Mouse (Mus musculus) R1 (cell line): Measurements from ENCODE around the gene Herc1.

ENCODE experiments used
- DNase-seq: peaks from one replicate; pipeline ENCODE4 v3.0.0-alpha.2; 2018; ENCODE audit warnings: low read depth, low spot score

The Herc1 gene

DNA sequence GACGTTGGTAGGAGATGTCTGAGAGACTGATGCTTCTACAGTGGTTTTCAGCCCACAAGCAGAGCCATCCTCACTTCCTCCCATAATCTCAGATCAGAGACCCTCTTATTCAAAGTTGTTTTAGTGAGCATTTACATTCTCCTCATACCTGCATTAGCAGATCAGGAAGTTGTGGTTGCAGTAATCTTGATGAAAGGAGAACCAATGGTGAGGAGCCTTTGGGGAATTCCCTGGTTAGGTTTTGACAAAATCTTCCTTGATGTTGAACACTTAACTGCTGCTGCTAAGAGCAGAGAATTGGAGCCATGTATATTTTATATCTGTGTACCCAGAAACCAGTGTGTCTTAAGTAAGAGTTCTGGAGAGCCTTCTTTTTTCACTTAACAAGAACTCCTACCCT is 142.1 kb downstream of the Herc1 start:
- no peak for DNase-seq

DNA sequence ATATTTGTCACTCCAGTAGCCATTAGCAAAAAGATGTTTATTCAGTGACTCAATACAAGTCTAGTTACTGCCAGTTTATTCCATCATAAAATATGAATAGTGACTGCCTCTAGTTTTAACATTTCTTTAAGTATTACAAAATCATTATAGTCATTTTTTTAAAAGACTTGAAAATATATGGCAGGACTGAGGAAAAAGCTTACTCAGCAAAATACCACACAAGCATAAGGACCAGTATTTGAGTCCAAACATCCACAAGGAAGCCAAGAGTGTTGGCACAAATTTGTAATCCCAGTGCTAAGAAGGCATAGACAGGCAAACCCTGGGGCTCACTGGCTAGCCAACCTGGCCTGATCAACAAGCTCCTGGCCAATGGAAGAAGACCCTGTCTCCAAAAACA is 143.7 kb downstream of the Herc1 start:
- DNase-seq = no peak

DNA sequence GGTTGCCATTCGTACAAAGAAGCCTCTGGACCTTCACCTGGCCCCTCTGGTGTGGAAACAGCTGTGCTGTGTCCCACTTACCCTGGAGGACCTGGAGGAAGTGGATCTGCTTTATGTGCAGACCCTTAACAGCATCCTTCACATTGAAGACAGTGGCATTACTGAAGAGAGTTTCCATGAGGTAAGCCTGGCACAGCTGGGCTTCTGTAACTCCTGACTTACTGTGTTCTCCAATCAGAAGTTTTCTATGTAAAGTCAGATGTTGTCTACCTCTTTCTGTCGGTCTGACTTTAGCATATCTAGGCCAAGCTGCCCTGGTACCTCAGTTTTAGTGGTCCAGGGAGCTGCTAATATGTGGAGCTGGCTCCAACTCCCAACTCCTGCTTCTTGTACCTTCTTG is 151.0 kb downstream of the Herc1 start:
- DNase-seq = no peak

DNA sequence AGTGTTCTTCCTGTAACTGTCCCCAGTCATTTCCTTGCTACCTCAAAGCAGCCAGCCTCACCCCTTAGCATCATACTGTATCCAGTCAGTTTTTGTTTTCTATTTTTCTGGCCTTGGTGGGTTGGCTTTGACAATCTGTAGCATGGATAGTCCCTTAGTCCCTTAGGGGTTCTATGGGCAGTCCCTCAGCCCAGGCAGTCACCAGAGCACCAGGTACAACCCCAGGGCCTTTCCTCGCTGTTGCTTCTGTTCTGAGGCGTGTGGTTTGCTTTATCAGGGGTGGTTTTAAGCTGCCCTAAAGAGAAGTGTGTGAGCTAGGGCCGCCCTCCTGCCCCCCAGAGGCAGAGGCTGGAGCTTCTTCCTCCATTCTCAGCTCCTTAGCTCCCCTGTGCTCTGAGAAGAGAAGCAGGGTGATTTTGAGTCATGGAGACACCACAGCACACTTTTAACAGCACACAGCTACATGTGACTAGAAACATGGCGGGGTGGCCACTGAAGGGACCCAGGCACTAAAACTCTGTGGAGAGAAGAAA is 153.7 kb downstream of the Herc1 start:
- DNase-seq = peak; percentile 23

DNA sequence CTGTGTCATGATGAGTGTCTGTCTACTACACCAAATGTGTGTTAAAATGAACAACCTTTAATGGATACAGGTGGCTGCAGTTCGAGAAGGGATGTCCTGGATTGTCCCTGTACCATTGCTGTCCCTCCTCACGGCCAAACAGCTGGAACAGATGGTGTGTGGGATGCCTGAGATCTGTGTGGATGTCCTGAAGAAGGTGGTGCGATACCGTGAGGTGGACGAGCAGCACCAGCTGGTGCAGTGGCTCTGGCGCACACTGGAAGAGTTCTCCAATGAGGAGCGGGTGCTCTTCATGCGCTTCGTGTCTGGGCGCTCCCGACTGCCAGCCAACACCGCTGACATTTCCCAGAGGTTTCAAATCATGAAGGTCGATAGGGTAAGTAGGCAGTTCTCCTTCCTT is 154.3 kb downstream of the Herc1 start:
- DNase-seq = no peak

GRCm38 (mm10) chr9:66505141-66505917 is 155.1 kb downstream of the Herc1 start:
- no peak for DNase-seq

GRCm38 (mm10) chr9:66506011-66506410 is 155.8 kb downstream of the Herc1 start:
- no peak for DNase-seq

DNA sequence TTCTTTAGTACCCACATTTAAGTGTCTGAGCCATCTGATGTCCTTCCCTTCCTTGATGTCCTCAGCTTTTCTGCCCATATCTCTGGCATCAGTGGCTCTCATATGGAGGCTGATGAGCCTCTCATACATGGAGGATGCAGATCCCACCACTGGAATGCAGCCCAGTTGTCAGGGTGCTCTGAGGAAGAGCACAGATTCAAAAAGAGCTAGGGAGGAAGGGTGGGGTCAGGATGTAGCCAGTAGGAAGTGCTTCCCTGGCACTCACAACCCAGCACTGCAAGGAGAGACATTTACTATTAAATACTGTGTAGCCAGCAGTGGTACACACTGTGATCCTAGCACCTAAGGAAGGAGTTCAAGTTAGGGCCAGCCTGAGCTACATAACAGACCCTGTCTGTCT is 156.2 kb downstream of the Herc1 start:
- no peak for DNase-seq

DNA sequence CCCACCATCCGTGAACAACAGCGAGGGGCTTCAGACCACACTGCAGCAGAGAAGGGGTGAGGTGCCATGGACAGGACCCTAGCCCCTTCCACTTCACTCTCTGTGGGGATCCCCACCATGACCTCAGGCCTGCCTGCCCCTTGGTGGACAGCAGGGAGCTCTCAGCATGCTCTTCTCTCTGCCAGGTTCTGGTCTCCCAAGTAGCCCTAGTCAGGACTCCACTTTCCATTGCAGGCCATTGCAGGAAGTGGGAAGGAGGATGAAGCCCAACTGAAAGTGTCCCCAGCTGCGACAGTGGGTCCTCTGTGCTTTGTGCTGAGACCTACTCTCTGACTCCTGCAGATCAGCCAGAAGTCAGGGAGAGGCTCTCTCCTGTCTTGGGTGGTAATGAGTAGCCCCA is 157.4 kb downstream of the Herc1 start:
- DNase-seq = no peak

DNA sequence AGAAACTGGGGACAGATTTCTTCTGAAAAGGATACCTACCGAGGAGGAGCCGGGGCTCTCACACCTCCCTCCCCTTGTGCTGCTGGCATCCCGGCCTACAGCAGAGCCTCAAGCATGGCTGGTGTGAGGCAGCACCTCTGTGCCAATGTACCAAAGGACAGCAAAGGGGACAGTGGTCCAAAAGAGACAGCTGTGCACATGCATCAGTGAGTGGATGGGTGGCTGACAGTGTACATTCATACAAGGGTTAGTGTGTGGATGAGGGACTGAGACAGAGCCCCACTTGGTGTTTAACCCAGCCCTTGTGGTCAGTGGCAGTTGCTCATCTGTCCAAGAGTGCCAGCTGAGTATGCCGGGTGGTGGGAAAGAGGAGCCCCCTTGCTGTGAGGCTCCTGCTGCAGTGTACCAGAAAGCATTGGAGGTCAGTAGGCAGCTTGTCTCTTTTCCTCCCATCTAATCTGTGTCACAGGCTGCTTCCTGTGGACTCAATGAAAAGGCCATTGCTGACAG is 158.7 kb downstream of the Herc1 start:
- DNase-seq = no peak

DNA sequence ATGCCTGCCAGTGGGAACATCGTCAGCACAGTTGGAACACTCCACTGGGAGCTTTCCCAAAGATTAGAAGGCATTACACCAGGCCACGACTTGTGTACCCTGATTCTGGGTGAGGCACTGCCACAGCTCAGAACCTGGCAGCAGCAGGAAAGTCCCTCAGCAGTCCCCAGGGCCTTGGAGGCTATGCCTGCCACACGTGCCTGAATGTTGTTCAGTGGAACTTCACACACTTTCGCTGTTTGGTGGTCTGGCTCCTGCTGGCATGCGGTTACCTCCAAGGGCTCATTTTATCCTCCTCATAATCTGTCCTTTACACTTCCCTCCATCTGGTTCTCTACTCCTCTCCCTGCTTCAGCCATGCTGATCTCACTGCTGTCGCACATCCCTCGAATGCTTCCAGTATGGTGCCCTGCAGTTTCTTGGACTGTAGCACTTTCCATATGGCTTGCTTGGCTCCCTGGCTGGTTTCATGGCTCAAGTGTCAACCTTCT is 160.1 kb downstream of the Herc1 start:
- DNase-seq = no peak

GRCm38 (mm10) chr9:66510944-66511343 is 160.7 kb downstream of the Herc1 start:
- DNase-seq = peak; percentile 33

- peak; percentile 92 for DNase-seq
These were observed 161.5 kb downstream of the Herc1 start for GRCm38 (mm10) chr9:66511580-66512350.

GRCm38 (mm10) chr9:66512351-66512671 is 162.1 kb downstream of the Herc1 start:
- DNase-seq = peak; percentile 94

DNA sequence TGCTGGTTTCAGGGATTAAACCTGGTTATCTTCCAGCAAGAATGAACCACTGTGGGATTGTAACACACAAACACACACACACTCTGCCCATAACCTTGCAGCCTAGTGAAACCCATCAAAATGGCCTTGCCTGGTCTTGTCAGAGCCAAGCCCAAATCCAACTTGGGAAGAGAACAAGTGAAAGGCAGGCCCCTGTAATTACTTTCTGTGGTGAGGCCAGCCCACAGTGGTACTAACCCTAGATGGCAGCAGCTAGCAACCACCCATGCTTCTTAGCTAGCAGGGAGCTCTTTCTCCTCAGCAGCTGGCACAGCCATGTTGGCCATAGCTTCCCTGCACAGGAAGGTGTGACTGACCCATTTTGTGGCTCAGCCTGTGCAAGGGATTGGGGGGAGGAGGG is 162.9 kb downstream of the Herc1 start:
- peak; percentile 6 for DNase-seq

- DNase-seq = no peak
These were observed 163.5 kb downstream of the Herc1 start for GRCm38 (mm10) chr9:66513661-66514255.

DNA sequence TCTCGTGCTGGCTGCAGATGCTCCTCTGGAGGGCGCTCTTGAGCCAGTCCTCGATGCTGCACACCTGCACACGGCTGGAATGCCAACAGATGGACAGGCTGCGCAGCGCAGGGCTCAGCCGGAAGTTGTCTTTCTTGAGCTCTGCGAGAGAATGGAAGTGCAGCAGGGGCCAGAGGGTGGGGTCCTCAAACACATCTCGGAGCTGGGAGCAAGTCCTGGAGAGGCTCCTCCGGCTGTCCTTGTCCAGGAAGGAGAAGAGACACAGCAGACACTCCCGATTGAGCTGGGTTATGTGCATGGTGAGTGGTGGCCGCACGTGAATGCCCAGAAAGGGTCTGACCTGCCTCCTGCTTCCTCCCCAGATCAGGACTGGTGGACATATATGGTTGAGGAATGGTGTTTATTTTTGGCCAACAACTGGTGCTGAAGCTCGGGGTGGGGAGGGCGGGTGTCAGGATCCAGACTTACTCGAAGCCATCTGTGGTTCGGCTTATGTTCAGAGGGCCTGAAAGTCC is 164.1 kb downstream of the Herc1 start, which contains the start of gene Fbxl22:
Gene Fbxl22, minus strand, starts transcription at position 338 of the 515 bp plus-strand sequence.
- peak; percentile 93 for DNase-seq

- no peak for DNase-seq
These were observed 164.9 kb downstream of the Herc1 start for GRCm38 (mm10) chr9:66515115-66515514.

- DNase-seq = no peak
These were observed 165.5 kb downstream of the Herc1 start for GRCm38 (mm10) chr9:66515680-66516210.

- DNase-seq = no peak
These were observed 166.2 kb downstream of the Herc1 start for GRCm38 (mm10) chr9:66516296-66516940.

- DNase-seq = no peak
These were observed 167.5 kb downstream of the Herc1 start for GRCm38 (mm10) chr9:66517746-66518145.
